Mouse (Mus musculus) CD4-positive, CD25-positive, alpha-beta regulatory T cell, adult 9 weeks (primary cell): ENCODE measurements around the gene Aasdhppt. TPM values are rescaled to one million over a fixed set of nuclear protein-coding genes. Genes with fewer than 3 reads are reported as not detected.

ENCODE experiments used
- polyA plus RNA-seq: library from polyadenylated mRNA; unstranded; fragments of 100-300 nt; shearing (Covaris generic); gene quantifications from one replicate; pipeline ENCODE4 v1.2.1, GENCODE M21; 2017

Aasdhppt gene
- 28.1 TPM for polyA plus RNA-seq

DNA sequence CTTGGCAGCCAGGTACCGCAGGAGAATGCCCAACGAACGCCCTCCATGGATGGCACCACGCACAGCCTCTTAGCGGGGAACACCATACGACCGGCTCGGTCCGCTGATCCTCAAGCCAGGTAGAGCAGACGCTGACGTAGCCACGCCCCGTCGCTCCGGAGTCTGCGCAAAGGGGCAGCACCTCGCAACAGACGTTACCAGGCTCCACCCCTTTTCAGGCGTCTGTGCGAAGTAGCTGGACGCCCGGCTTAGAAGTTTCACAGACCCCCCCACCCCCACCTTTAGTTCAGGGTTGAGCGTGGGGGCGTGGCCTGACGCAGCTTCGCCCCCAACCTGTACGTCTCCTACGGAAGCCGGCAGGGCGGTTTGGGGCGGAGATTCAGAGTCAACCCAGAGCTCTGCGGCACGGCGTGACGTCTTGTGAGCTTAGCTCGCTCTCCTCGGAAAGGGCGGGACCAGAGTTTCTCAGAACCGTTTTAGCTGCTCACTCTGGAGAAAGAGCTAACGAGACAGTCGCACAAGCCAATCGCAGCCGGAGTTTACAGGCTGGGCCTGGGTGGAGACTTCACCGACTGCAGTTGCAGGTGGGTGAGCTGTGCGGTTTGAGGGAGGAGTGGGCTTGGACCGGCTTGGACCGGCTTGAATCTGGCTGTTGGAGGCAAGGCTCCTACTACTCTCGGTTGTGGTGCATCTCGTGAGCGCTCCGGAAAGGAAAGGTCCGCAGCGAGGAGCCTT, at the start of gene Aasdhppt, which contains the start of gene Kbtbd3:
Gene Aasdhppt (minus strand): TSS at position 121 of the 735 bp plus-strand sequence.
Gene Kbtbd3 (plus strand): TSS at position 483 of the 735 bp plus-strand sequence.

Other genes starting within 250 kb of the Aasdhppt start
- gene Kbtbd3, start 362 bp upstream of the Aasdhppt start, polyA plus RNA-seq: 12.0 TPM
- gene Msantd4, start 67.1 kb upstream of the Aasdhppt start, polyA plus RNA-seq: 24.0 TPM